Comparison of ENCODE assay signal across 8 mouse cellular contexts in genomic region chrX:77796238-77796835, GRCm38 (mm10). TPM values are rescaled to one million over a fixed set of nuclear protein-coding genes. Genes with fewer than 3 reads are reported as not detected.
DNase-seq lines count a peak whose midpoint lies in the region; ATAC-seq and TF ChIP-seq lines count a peak whose summit lies in the region.

Prkx (minus strand) TSS chrX:77796278.

- intact Hi-C loops in left cerebral cortex, postnatal 10 days (cut with DNase I), result no loop called here

- in situ Hi-C loops in Patski (cut with MboI; ENCODE audit: low pct_unique_long_range_greater_than_20kb), result loop anchor here (5.0 kb wide), 1 partner anchor 49 kb away; no protein-coding TSS in a partner anchor

- H3K36me3 ChIP-seq in erythroblast, embryonic 14.5 days (ENCODE audit: control insufficient read depth), result no peaks in the 10 kb centered on the region
- no peaks in the 10 kb centered on the region for H3K36me3 ChIP-seq in embryonic facial prominence, embryonic 14.5 days (ENCODE audit: control insufficient read depth, insufficient read depth, low read length)
- no peaks in the 10 kb centered on the region for H3K36me3 ChIP-seq in hindbrain, embryonic 10.5 days
- no peaks in the 10 kb centered on the region for H3K36me3 ChIP-seq in midbrain, embryonic 14.5 days (ENCODE audit: control insufficient read depth, insufficient read depth, low read length)

- peak within 1 kb of the TSS; percentile 70 for H3K9ac ChIP-seq in embryonic facial prominence, embryonic 14.5 days (ENCODE audit: low read depth, low read length)
- peak within 1 kb of the TSS; percentile 64 for H3K9ac ChIP-seq in midbrain, embryonic 14.5 days (replicated peaks; ENCODE audit: low read length)

- TF ChIP-seq CTCF in Patski (IDR thresholded peaks at IDR 0.05), result no peak

- H3K27me3 ChIP-seq in erythroblast, embryonic 14.5 days (ENCODE audit: control insufficient read depth), result peaks cover 4% of the 10 kb centered on the region; the same call in 1 of the 2 replicates
- H3K27me3 ChIP-seq in Patski, result no peaks in the 10 kb centered on the region
- H3K27me3 ChIP-seq in embryonic facial prominence, embryonic 14.5 days (replicated peaks; ENCODE audit: control insufficient read depth, insufficient read depth, low read length), result no peaks in the 10 kb centered on the region
- H3K27me3 ChIP-seq in hindbrain, embryonic 10.5 days (ENCODE audit: insufficient read depth, poor library complexity, severe bottlenecking), result no peaks in the 10 kb centered on the region
- H3K27me3 ChIP-seq in midbrain, embryonic 14.5 days (ENCODE audit: control insufficient read depth, insufficient read depth, low read length), result no peaks in the 10 kb centered on the region

- ATAC-seq in erythroblast, adult 5-6 weeks (replicated peaks; ENCODE audit: low FRiP score, poor library complexity, severe bottlenecking), result no peak
- peak; percentile 79 for ATAC-seq in Patski
- ATAC-seq in embryonic facial prominence, embryonic 14.5 days (ENCODE audit: low read depth), result peak; percentile 83
- peak; percentile 84 for ATAC-seq in midbrain, embryonic 14.5 days (ENCODE audit: low FRiP score, low TSS enrichment)

- peak within 1 kb of the TSS; percentile 65 for H3K4me2 ChIP-seq in embryonic facial prominence, embryonic 14.5 days (ENCODE audit: low read depth, low read length)
- H3K4me2 ChIP-seq in midbrain, embryonic 14.5 days (ENCODE audit: low read length), result peak within 1 kb of the TSS; percentile 62

- H3K4me1 ChIP-seq in erythroblast, embryonic 14.5 days (ENCODE audit: control insufficient read depth), result peaks cover 16% of the 10 kb centered on the region
- 0 out of 2 replicates have a peak, but pooled peaks cover 3% of the 10 kb centered on the region for H3K4me1 ChIP-seq in embryonic facial prominence, embryonic 14.5 days (ENCODE audit: control insufficient read depth, insufficient read depth, low read length)
- peaks cover 4% of the 10 kb centered on the region; the same call in 1 of the 2 replicates for H3K4me1 ChIP-seq in hindbrain, embryonic 10.5 days (replicated peaks)
- H3K4me1 ChIP-seq in midbrain, embryonic 14.5 days (ENCODE audit: control insufficient read depth, insufficient read depth, low read length), result no peaks in the 10 kb centered on the region

- peaks cover 7% of the 10 kb centered on the region; the same call in 1 of the 2 replicates for H3K9me3 ChIP-seq in erythroblast, embryonic 14.5 days (ENCODE audit: control insufficient read depth, low read length)
- no peaks in the 10 kb centered on the region for H3K9me3 ChIP-seq in embryonic facial prominence, embryonic 14.5 days (ENCODE audit: control insufficient read depth, low read length)
- H3K9me3 ChIP-seq in hindbrain, embryonic 10.5 days, result no peaks in the 10 kb centered on the region; the same call in 1 of the 2 replicates
- no peaks in the 10 kb centered on the region for H3K9me3 ChIP-seq in midbrain, embryonic 14.5 days (ENCODE audit: control insufficient read depth, low read length)

- POLR2A ChIA-PET in Patski (lab: Charles Lee), result no interaction called here

- CTCF ChIA-PET in Patski (lab: Charles Lee), result no interaction called here

- DNase-seq in Patski (ENCODE audit: low read depth, low spot score), result no peak
- peak; percentile 79 for DNase-seq in embryonic facial prominence, embryonic 14.5 days (ENCODE audit: low spot score)
- no peak for DNase-seq in hindbrain, embryonic 10.5 days (ENCODE audit: low spot score)
- no peak for DNase-seq in left cerebral cortex, postnatal 10 days (ENCODE audit: extremely low spot score in 1 of 2, low spot score in 2 of 2)
- peak; percentile 78 for DNase-seq in midbrain, embryonic 14.5 days
- DNase-seq in telencephalon, adult 2 months (ENCODE audit: low read depth, low spot score), result peak; percentile 28

- 29% methylated on average over 12 of the region's 19 CpGs for WGBS in embryonic facial prominence, embryonic 14.5 days
- WGBS in hindbrain, embryonic 10.5 days, result 28% methylated on average over 18 of the region's 19 CpGs
- WGBS in midbrain, embryonic 14.5 days, result 25% methylated on average over 17 of the region's 19 CpGs

- H3K4me3 ChIP-seq in erythroblast, embryonic 14.5 days (replicated peaks), result peak within 1 kb of the TSS; percentile 71
- peak within 1 kb of the TSS; percentile 61 for H3K4me3 ChIP-seq in embryonic facial prominence, embryonic 14.5 days (ENCODE audit: low read depth, low read length)
- peak within 1 kb of the TSS; percentile 65 for H3K4me3 ChIP-seq in hindbrain, embryonic 10.5 days
- peak within 1 kb of the TSS; percentile 51 for H3K4me3 ChIP-seq in midbrain, embryonic 14.5 days (replicated peaks; ENCODE audit: low read depth, low read length)

- H3K27ac ChIP-seq in embryonic facial prominence, embryonic 14.5 days (replicated peaks; ENCODE audit: low read depth, low read length), result peak within 1 kb of the TSS; percentile 77
- peak within 1 kb of the TSS; percentile 85 for H3K27ac ChIP-seq in hindbrain, embryonic 10.5 days
- peak within 1 kb of the TSS; percentile 77 for H3K27ac ChIP-seq in midbrain, embryonic 14.5 days (replicated peaks; ENCODE audit: low read depth, low read length)

RNA-seq across cellular contexts. Expression of gene Prkx, which starts in this region (rescaled TPM):
- polyA plus RNA-seq in erythroblast, embryonic 14.5 days (2012), result 0.05 and 0.06 TPM in 2 replicates
- 4.4 and 10.2 TPM in 2 replicates for total RNA-seq in erythroblast, adult 5-6 weeks (2015; ENCODE audit: low replicate concordance)
- total RNA-seq in erythroblast, adult 5-6 weeks (2017; ENCODE audit: low replicate concordance), result 2.6 and 3.3 TPM in 2 replicates
- 45.4 TPM for polyA plus RNA-seq in Patski (2021)
- 12.2 and 13.4 TPM in 2 replicates for polyA plus RNA-seq in embryonic facial prominence, embryonic 14.5 days (2014; fragmentation: Nextera tagmentation; extraction: Ambion mirVana)
- polyA plus RNA-seq in hindbrain, embryonic 10.5 days (2016; fragmentation: Nextera tagmentation; extraction: Ambion mirVana), result 14.4 and 15.4 TPM in 2 replicates
- 10 to 100 TPM; 11.6 to 12.1 TPM for total RNA-seq in left cerebral cortex, postnatal 10 days (2021)
- 25.9 and 31.1 TPM in 2 replicates for polyA plus RNA-seq in midbrain, embryonic 14.5 days (2014; fragmentation: Nextera tagmentation; extraction: Ambion mirVana)

Comparison
In these comparisons a context has a peak if more than half of its experiments do, and no peak if none do; other contexts are left out.
1. RNA of gene Prkx (polyA plus RNA-seq): 45.4 TPM in Patski (single experiment), 25.9 to 31.1 TPM in midbrain, embryonic 14.5 days, 14.4 to 15.4 TPM in hindbrain, embryonic 10.5 days and 12.2 to 13.4 TPM in embryonic facial prominence, embryonic 14.5 days; 0.05 to 0.06 TPM in erythroblast, embryonic 14.5 days; every median in the first group is over 10 times any median in the second.
2. DNase-seq: peak in embryonic facial prominence, embryonic 14.5 days (single experiment), midbrain, embryonic 14.5 days (single experiment) and telencephalon, adult 2 months (single experiment); none in Patski (single experiment), hindbrain, embryonic 10.5 days (single experiment) and left cerebral cortex, postnatal 10 days (0 of 2).
3. Peak in every context shown above with its lines, with median percentiles within 50 percentile points of each other: H3K4me3 ChIP-seq and H3K27ac ChIP-seq.